Mouse (Mus musculus): ENCODE measurements at regions not wholly inside any gene's neighbourhood (a gene's known extent, or its start where the extent isn't known, plus 50 kb on each side); places are given as distances from the start of the nearest gene placed in this dataset.

DNA sequence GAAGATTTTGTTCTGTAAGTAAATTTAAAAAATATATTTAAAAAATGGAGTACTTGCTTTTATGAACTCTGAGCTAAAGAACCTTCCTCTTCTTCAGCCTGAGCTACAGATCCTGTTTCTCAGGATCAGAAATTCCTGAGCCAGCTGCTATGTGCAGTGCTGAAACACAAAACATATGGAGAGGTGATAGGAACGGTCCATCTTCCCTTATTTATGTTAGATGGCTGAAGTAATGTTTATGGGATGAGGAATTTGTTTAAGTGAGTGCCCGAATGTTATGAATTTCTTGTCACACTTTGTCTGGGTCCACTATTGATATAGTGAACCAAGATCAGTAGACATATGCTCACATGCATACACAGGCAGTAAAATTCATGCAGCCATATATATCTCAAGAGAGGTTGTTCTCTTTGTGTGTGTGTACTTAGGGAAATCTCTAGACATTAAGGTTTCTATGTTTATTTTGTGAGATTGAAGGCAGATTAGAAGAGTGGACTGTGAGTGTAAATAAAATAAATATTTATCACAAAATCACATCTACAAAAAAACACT lies 325.0 kb upstream of the Etaa1 start:
- no peak for TF ChIP-seq CTCF (IDR thresholded peaks at IDR 0.05; ENCODE audit: borderline replicate concordance, control insufficient read depth, extremely low read depth, insufficient read depth, low read length, poor library complexity)
- TF ChIP-seq POLR2A (IDR thresholded peaks at IDR 0.05; ENCODE audit: control insufficient read depth, extremely low read depth, insufficient read depth, low read length, poor library complexity), result no peak
